Mouse (Mus musculus) ES-Bruce4 (cell line): ENCODE data around the gene Fam57a. TPM values are rescaled to one million over a fixed set of nuclear protein-coding genes. Genes with fewer than 3 reads are reported as not detected.

ENCODE experiments used
- H3K27ac ChIP-seq: 2 replicates; pipeline ENCODE4 v1.5.1; 2012; ENCODE audit warnings: low read length, inconsistent platforms; ENCODE audit not compliant: insufficient read depth
- H3K27me3 ChIP-seq: 2 replicates; pipeline ENCODE4 v1.6.1; 2012; ENCODE audit warnings: mild to moderate bottlenecking, low read length, inconsistent platforms; ENCODE audit not compliant: control insufficient read depth, poor library complexity, insufficient read depth, severe bottlenecking
- H3K36me3 ChIP-seq: 2 replicates; pipeline ENCODE4 v1.6.1; 2012; ENCODE audit warnings: inconsistent platforms, mild to moderate bottlenecking, low read length, moderate library complexity; ENCODE audit not compliant: control insufficient read depth, poor library complexity, insufficient read depth, severe bottlenecking
- H3K4me1 ChIP-seq: one replicate; pipeline ENCODE4 v1.8.1; 2011; ENCODE audit warnings: low read length; ENCODE audit not compliant: control insufficient read depth, insufficient read depth
- H3K4me3 ChIP-seq: 2 replicates; pipeline ENCODE4 v1.5.1; 2011; ENCODE audit warnings: low read depth, mild to moderate bottlenecking, low read length
- H3K9ac ChIP-seq: 2 replicates; pipeline ENCODE4 v1.6.1; 2012; ENCODE audit warnings: low read depth, mild to moderate bottlenecking, inconsistent platforms; ENCODE audit not compliant: poor library complexity, severe bottlenecking
- H3K9me3 ChIP-seq: replicated peaks from 2 replicates; pipeline ENCODE4 v1.6.1; 2012; ENCODE audit warnings: mild to moderate bottlenecking, low read length, inconsistent platforms; ENCODE audit not compliant: control insufficient read depth, poor library complexity, insufficient read depth, severe bottlenecking
- CTCF ChIP-seq: IDR thresholded peaks from one replicate; pipeline ENCODE4 v1.8.1; 2011; ENCODE audit warnings: low read depth, low read length
- EP300 ChIP-seq: IDR thresholded peaks from 2 replicates; pipeline ENCODE4 v1.6.1; 2011; ENCODE audit warnings: low read depth, low read length; ENCODE audit not compliant: insufficient read depth
- POLR2A ChIP-seq: IDR thresholded peaks from one replicate; pipeline ENCODE4 v1.8.1; 2011; ENCODE audit warnings: low read length; ENCODE audit not compliant: insufficient read depth
- polyA plus RNA-seq: library from polyadenylated mRNA; stranded (reverse); fragments of >200 nt; gene quantifications from 2 replicates; pipeline ENCODE4 v1.2.4, GENCODE M21; 2011; ENCODE audit warnings: low read depth; ENCODE audit not compliant: missing spikeins, insufficient read depth, insufficient read length

Gene Fam57a
- polyA plus RNA-seq, result 7.3 and 9.0 TPM in 2 replicates

GRCm38 (mm10) chr11:76179495-76180145, at the start of gene Fam57a, which contains the start of gene Vps53:
Gene Fam57a, plus strand, starts transcription at chr11:76179671.
Gene Vps53, minus strand, starts transcription at chr11:76179647.
- Histone ChIP-seq H3K27me3 (no peaks in the 10 kb centered on the region), H3K9me3 (no peaks in the 10 kb centered on the region), H3K36me3 (no peaks in the 10 kb centered on the region), H3K4me1 (no peaks in the 10 kb centered on the region), H3K9ac (peak within 1 kb of the TSS; percentile 57), H3K4me3 (peak within 1 kb of the TSS; percentile 87), H3K27ac (no peak within 1 kb of the TSS)
- peak; percentile 21 for TF ChIP-seq POLR2A
- no peak for TF ChIP-seq EP300
- no peak for TF ChIP-seq CTCF

- Histone ChIP-seq H3K9me3 (no peaks in the 10 kb centered on the region), H3K4me3 (no peak overlapping the region), H3K27ac (no peak overlapping the region), H3K36me3 (no peaks in the 10 kb centered on the region), H3K9ac (no peak overlapping the region), H3K27me3 (no peaks in the 10 kb centered on the region), H3K4me1 (no peaks in the 10 kb centered on the region)
- no peak for TF ChIP-seq CTCF
- no peak for TF ChIP-seq POLR2A
- no peak for TF ChIP-seq EP300
Observed at GRCm38 (mm10) chr11:76130859-76131258, 48.6 kb upstream of the Fam57a start.

GRCm38 (mm10) chr11:76135641-76136437, 43.6 kb upstream of the Fam57a start:
- Histone ChIP-seq H3K36me3 (no peaks in the 10 kb centered on the region), H3K4me1 (no peaks in the 10 kb centered on the region), H3K9me3 (no peaks in the 10 kb centered on the region), H3K4me3 (no peak overlapping the region), H3K9ac (no peak overlapping the region), H3K27me3 (no peaks in the 10 kb centered on the region), H3K27ac (no peak overlapping the region)
- TF ChIP-seq CTCF (no peak), POLR2A (no peak), EP300 (no peak)

- H3K4me1 ChIP-seq, result no peaks in the 10 kb centered on the region
- no peaks in the 10 kb centered on the region for H3K27me3 ChIP-seq
- H3K9ac ChIP-seq, result no peak overlapping the region
- H3K4me3 ChIP-seq, result no peak overlapping the region
- TF ChIP-seq CTCF, result no peak
- no peak for TF ChIP-seq EP300
- TF ChIP-seq POLR2A, result no peak
- no peaks in the 10 kb centered on the region for H3K9me3 ChIP-seq
- H3K36me3 ChIP-seq, result no peaks in the 10 kb centered on the region
- no peak overlapping the region for H3K27ac ChIP-seq
Observed at GRCm38 (mm10) chr11:76137996-76138395, 41.5 kb upstream of the Fam57a start.

GRCm38 (mm10) chr11:76144386-76144785, 35.1 kb upstream of the Fam57a start:
- Histone ChIP-seq H3K27me3 (no peaks in the 10 kb centered on the region), H3K9me3 (no peaks in the 10 kb centered on the region), H3K9ac (no peak overlapping the region), H3K27ac (no peak overlapping the region), H3K4me3 (no peak overlapping the region), H3K36me3 (no peaks in the 10 kb centered on the region), H3K4me1 (no peaks in the 10 kb centered on the region)
- TF ChIP-seq POLR2A, result no peak
- TF ChIP-seq EP300, result no peak
- no peak for TF ChIP-seq CTCF

GRCm38 (mm10) chr11:76145169-76145568, 34.3 kb upstream of the Fam57a start:
- Histone ChIP-seq H3K4me1 (no peaks in the 10 kb centered on the region), H3K9me3 (no peaks in the 10 kb centered on the region), H3K4me3 (no peak overlapping the region), H3K9ac (no peak overlapping the region), H3K36me3 (no peaks in the 10 kb centered on the region), H3K27me3 (no peaks in the 10 kb centered on the region), H3K27ac (no peak overlapping the region)
- TF ChIP-seq POLR2A, result no peak
- TF ChIP-seq CTCF, result no peak
- TF ChIP-seq EP300, result no peak
